Mouse (Mus musculus): ENCODE results near the gene Chd2. TPM values are rescaled to one million over a fixed set of nuclear protein-coding genes. Genes with fewer than 3 reads are reported as not detected.

The Chd2 gene
- 56.6 and 61.7 TPM in 2 replicates for polyA plus RNA-seq (2015; fragmentation: Nextera tagmentation; extraction: Ambion mirVana)

- peak within 1 kb of the TSS; percentile 57 for H3K4me2 ChIP-seq
- peak within 1 kb of the TSS; percentile 100 for H3K27ac ChIP-seq
- H3K4me3 ChIP-seq (replicated peaks): peak within 1 kb of the TSS; percentile 68
- peaks cover 9% of the 10 kb centered on the region for H3K4me1 ChIP-seq
- peak; percentile 67 for ATAC-seq (replicated peaks; ENCODE audit: low FRiP score)
- H3K9me3 ChIP-seq (replicated peaks): no peaks in the 10 kb centered on the region
- WGBS: under 1% methylated on average over 15 of the region's 15 CpGs
- peak within 1 kb of the TSS; percentile 86 for H3K9ac ChIP-seq
- H3K27me3 ChIP-seq: no peaks in the 10 kb centered on the region
- peaks cover 18% of the 10 kb centered on the region for H3K36me3 ChIP-seq
These were observed at the start of gene Chd2 for GRCm38 (mm10) chr7:73541412-73542130. Gene Chd2 (minus strand): TSS chr7:73541830.

GRCm38 (mm10) chr7:73590757-73591156 is 49.1 kb upstream of the Chd2 start:
- Histone ChIP-seq H3K36me3 (no peaks in the 10 kb centered on the region), H3K9me3 (replicated peaks) (no peaks in the 10 kb centered on the region), H3K27me3 (no peaks in the 10 kb centered on the region), H3K9ac (no peak overlapping the region), H3K4me2 (no peak overlapping the region), H3K4me1 (peaks cover 52% of the 10 kb centered on the region), H3K4me3 (replicated peaks) (no peak overlapping the region), H3K27ac (no peak overlapping the region)
- ATAC-seq (replicated peaks; ENCODE audit: low FRiP score): no peak
- WGBS: 93% methylated on average over 5 of the region's 5 CpGs

- Histone ChIP-seq H3K27ac (peak overlapping the region; percentile 76), H3K9me3 (replicated peaks) (no peaks in the 10 kb centered on the region), H3K4me2 (peak overlapping the region; percentile 22; the same call in 1 of the 2 replicates), H3K4me1 (peaks cover 53% of the 10 kb centered on the region), H3K4me3 (replicated peaks) (no peak overlapping the region), H3K36me3 (no peaks in the 10 kb centered on the region), H3K9ac (no peak overlapping the region), H3K27me3 (no peaks in the 10 kb centered on the region)
- WGBS: 34% methylated on average over 14 of the region's 14 CpGs
- no peak for ATAC-seq (replicated peaks; ENCODE audit: low FRiP score)
These were observed 47.7 kb upstream of the Chd2 start for GRCm38 (mm10) chr7:73589208-73589771.

DNA sequence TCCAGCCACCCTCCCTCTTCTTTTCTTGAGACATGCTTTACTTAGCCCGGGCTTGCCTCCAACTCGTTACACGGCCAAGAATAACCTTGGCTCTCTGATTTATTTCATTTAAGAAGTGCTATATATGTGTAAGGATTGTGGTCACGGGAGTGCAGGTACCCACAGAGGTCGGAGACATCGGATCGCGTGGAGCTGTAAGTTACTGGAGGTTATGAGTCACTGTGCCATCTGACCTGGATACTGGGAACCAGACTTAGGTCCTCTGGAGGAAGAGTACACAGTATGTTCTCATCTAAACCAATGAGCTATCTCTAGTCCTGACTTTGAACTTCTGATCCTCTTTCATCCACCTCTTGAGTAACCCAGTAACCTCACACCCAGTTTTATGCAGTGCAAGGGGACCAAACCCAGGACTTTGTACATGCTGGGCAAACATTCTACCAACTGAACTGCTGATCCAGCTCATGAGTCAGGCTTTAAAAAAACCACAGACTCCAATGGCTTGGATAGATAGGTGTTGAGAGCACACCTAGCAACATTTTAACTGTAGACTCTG is 46.8 kb upstream of the Chd2 start:
- Histone ChIP-seq H3K9ac (no peak overlapping the region), H3K27me3 (no peaks in the 10 kb centered on the region), H3K27ac (peak overlapping the region; percentile 76), H3K4me1 (peaks cover 54% of the 10 kb centered on the region), H3K9me3 (replicated peaks) (no peaks in the 10 kb centered on the region), H3K4me3 (replicated peaks) (no peak overlapping the region), H3K4me2 (no peak overlapping the region), H3K36me3 (no peaks in the 10 kb centered on the region)
- peak; percentile 35 for ATAC-seq (replicated peaks; ENCODE audit: low FRiP score)
- 57% methylated on average over 8 of the region's 8 CpGs for WGBS

DNA sequence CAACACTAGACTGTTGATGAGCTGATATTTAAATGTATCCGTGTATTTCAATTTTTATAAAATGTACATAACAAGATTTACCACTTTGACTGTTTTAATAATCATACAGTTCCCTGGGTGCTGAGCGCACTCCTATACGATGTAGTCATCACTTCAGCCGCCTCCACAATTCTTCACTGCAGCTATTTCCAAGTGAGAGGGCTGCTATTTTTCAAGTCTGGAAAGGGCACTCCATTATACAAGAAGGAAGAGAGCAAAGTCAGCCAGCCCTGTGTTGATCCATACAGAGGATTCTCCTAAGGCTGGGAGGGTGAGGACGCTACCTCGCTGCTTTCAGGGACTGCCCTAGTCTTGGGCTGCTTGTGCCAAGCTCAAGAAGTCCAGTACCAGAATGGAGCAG is 45.1 kb upstream of the Chd2 start:
- ATAC-seq (replicated peaks; ENCODE audit: low FRiP score): no peak
- Histone ChIP-seq H3K4me3 (replicated peaks) (no peak overlapping the region), H3K27ac (no peak overlapping the region), H3K27me3 (no peaks in the 10 kb centered on the region), H3K4me2 (no peak overlapping the region), H3K36me3 (no peaks in the 10 kb centered on the region), H3K9ac (no peak overlapping the region), H3K4me1 (peaks cover 55% of the 10 kb centered on the region), H3K9me3 (replicated peaks) (no peaks in the 10 kb centered on the region)
- WGBS: 88% methylated on average over 6 of the region's 6 CpGs

DNA sequence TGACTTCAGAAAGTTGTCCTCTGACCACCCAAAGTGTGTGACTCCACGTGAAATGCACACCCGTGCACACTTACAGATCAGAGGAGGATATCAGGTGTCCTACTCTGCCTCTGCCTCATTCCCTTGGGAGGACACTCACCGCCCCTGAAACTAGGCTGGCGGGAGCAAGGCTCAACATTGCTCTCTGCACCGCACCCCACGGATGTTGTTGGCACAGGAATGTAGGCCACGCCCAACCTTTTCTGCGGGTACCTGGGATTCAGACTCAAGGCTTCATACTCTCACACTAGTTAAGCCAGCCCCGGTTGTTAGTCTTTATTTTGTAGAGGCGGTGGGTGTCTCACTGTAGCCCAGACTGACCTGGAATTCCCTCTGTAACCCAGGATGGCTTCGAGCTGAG is 44.6 kb upstream of the Chd2 start:
- Histone ChIP-seq H3K36me3 (no peaks in the 10 kb centered on the region), H3K27ac (peak overlapping the region; percentile 54; the same call in 1 of the 2 replicates), H3K4me2 (no peak overlapping the region), H3K4me1 (peaks cover 55% of the 10 kb centered on the region), H3K4me3 (replicated peaks) (no peak overlapping the region), H3K9me3 (replicated peaks) (no peaks in the 10 kb centered on the region), H3K9ac (no peak overlapping the region), H3K27me3 (no peaks in the 10 kb centered on the region)
- ATAC-seq (replicated peaks; ENCODE audit: low FRiP score): no peak
- 47% methylated on average over 11 of the region's 11 CpGs for WGBS

- ATAC-seq (replicated peaks; ENCODE audit: low FRiP score): no peak
- H3K4me2 ChIP-seq: no peak overlapping the region
- H3K36me3 ChIP-seq: no peaks in the 10 kb centered on the region
- H3K27ac ChIP-seq: peak overlapping the region; percentile 97
- 0 out of 2 replicates have a peak overlapping the region, but pooled peaks have one; percentile 15 for H3K9ac ChIP-seq
- H3K9me3 ChIP-seq (replicated peaks): no peaks in the 10 kb centered on the region
- H3K27me3 ChIP-seq: no peaks in the 10 kb centered on the region
- no peak overlapping the region for H3K4me3 ChIP-seq (replicated peaks)
- peaks cover 55% of the 10 kb centered on the region for H3K4me1 ChIP-seq
- WGBS: 78% methylated on average over 21 of the region's 22 CpGs
These were observed 43.7 kb upstream of the Chd2 start for GRCm38 (mm10) chr7:73585114-73586032.

DNA sequence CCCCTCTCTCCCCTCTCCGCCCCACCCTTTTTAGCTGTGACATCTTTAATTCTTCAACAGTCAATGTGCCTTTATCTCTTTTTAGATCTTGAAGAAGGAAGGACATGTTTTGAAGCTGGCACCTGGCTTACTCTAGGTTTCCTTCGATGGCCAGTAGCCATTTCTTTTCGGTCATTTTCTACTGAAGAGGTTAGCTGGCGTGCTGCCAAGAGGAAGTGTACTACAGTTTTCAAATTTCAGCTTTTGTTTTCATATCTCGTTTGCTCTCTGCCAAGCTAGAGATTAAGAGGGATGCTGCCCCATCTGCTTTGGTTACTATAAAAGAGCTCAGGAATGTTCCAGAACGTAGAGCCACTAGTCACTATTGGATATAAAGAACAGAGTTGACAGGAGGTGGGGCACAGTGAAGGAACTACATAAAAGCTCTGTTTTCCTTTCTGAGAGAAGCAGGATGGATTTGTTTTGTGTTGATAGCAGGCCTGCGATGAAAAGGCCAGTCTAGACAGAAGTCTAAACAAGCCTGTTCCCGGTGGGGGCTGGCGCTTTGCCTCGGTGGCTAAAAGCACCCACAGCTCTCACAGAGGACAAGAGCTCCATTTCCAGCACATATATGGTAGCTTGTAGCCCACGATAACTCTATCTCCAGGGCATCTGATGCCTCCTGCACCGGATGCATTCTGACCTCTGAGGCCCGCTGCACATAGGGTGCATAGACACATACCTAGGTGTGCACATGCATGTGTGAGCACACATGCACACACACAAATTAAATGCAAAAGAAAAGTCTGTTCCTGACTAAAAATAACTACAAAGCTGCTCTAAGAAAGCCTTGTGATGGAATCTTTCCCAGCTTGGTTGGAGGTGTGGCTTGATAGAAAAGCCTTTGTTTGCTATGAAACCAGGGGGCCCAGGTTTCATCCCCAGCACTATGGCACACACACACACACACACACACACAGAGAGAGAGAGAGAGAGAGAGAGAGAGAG is 42.7 kb upstream of the Chd2 start:
- Histone ChIP-seq H3K9ac (no peak overlapping the region), H3K27me3 (no peaks in the 10 kb centered on the region), H3K4me2 (peak overlapping the region; percentile 38; the same call in 1 of the 2 replicates), H3K4me1 (peaks cover 54% of the 10 kb centered on the region), H3K9me3 (replicated peaks) (no peaks in the 10 kb centered on the region), H3K27ac (peak overlapping the region; percentile 97), H3K36me3 (no peaks in the 10 kb centered on the region), H3K4me3 (replicated peaks) (no peak overlapping the region)
- 36% methylated on average over 13 of the region's 13 CpGs for WGBS
- ATAC-seq (replicated peaks; ENCODE audit: low FRiP score): peak; percentile 49

- Histone ChIP-seq H3K9me3 (replicated peaks) (no peaks in the 10 kb centered on the region), H3K36me3 (no peaks in the 10 kb centered on the region), H3K4me3 (replicated peaks) (no peak overlapping the region), H3K27ac (peak overlapping the region; percentile 97), H3K4me1 (peaks cover 52% of the 10 kb centered on the region), H3K9ac (no peak overlapping the region), H3K4me2 (no peak overlapping the region), H3K27me3 (no peaks in the 10 kb centered on the region)
- no peak for ATAC-seq (replicated peaks; ENCODE audit: low FRiP score)
- WGBS: 89% methylated on average over 7 of the region's 7 CpGs
These were observed 41.8 kb upstream of the Chd2 start for GRCm38 (mm10) chr7:73583400-73583799.

DNA sequence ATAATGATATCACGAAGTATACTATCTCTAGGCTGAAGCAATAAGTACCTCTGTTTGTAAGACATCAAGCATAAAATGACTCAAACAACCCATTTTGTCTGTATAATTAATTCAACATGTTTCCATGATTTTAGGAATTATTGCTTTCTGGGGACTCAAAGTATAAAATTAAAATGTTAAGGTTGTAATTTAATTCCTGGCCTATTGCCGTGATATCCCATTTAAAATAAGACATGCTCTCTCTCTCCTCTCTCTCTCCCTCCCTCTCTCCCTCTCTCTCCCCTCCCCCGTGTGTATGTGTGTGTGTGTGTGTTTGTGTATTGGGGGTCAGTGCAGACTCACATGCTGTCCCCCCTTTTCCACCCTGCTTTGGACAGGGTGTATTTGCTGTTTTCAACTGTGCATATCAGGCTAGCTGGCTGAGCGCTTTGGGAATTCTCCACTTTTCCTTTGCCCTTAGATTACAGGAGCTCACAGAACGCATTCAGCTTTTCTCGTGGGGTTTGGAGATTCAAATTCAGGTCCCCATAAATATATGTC is 40.3 kb upstream of the Chd2 start:
- no peak overlapping the region for H3K4me3 ChIP-seq (replicated peaks)
- no peaks in the 10 kb centered on the region for H3K36me3 ChIP-seq
- no peak overlapping the region for H3K27ac ChIP-seq
- H3K27me3 ChIP-seq: no peaks in the 10 kb centered on the region
- ATAC-seq (replicated peaks; ENCODE audit: low FRiP score): no peak
- no peaks in the 10 kb centered on the region for H3K9me3 ChIP-seq (replicated peaks)
- H3K4me1 ChIP-seq: peaks cover 52% of the 10 kb centered on the region
- 55% methylated on average over 6 of the region's 6 CpGs for WGBS
- no peak overlapping the region for H3K4me2 ChIP-seq
- H3K9ac ChIP-seq: no peak overlapping the region
